Mouse (Mus musculus) stomach, embryonic 16.5 days (tissue): Measurements from ENCODE around the gene Gabrr2. TPM values are rescaled to one million over a fixed set of nuclear protein-coding genes. Genes with fewer than 3 reads are reported as not detected.

ENCODE experiments used
- ATAC-seq: fragments of 200-750 bp; cut with Nextera tagmentation; 2 replicates; pipeline ENCODE4 v1.8.0; 2017; ENCODE audit warnings: moderate number of reproducible peaks, moderate TSS enrichment; ENCODE audit not compliant: insufficient read depth, low FRiP score
- H3K27ac ChIP-seq: fragments of 300-500 bp; sonication (generic); 2 replicates; pipeline ENCODE4 v1.5.1; 2014; ENCODE audit warnings: low read length
- H3K27me3 ChIP-seq: fragments of 300-500 bp; sonication (generic); 2 replicates; pipeline ENCODE4 v1.6.1; 2014; ENCODE audit warnings: low read length, control low read depth, mixed read lengths; ENCODE audit not compliant: control insufficient read depth, insufficient read depth
- H3K36me3 ChIP-seq: fragments of 300-500 bp; sonication (generic); 2 replicates; pipeline ENCODE4 v1.6.1; 2014; ENCODE audit warnings: low read length; ENCODE audit not compliant: control insufficient read depth, insufficient read depth
- H3K4me1 ChIP-seq: fragments of 300-500 bp; sonication (generic); 2 replicates; pipeline ENCODE4 v1.6.1; 2014; ENCODE audit warnings: low read length, control low read depth, mixed read lengths; ENCODE audit not compliant: control insufficient read depth, insufficient read depth
- H3K4me2 ChIP-seq: fragments of 300-500 bp; sonication (generic); 2 replicates; pipeline ENCODE4 v1.6.1; 2014; ENCODE audit warnings: low read depth, low read length, mixed read lengths
- H3K4me3 ChIP-seq: fragments of 300-500 bp; sonication (generic); replicated peaks from 2 replicates; pipeline ENCODE4 v1.5.1; 2014; ENCODE audit warnings: mild to moderate bottlenecking, low read length
- H3K9ac ChIP-seq: fragments of 300-500 bp; sonication (generic); 2 replicates; pipeline ENCODE4 v1.6.1; 2014; ENCODE audit warnings: low read length
- H3K9me3 ChIP-seq: fragments of 300-500 bp; sonication (generic); replicated peaks from 2 replicates; pipeline ENCODE4 v1.6.1; 2016; ENCODE audit warnings: low read length, control low read depth; ENCODE audit not compliant: control insufficient read depth
- WGBS: fragments of 180-500 bp; shearing (Covaris S2); extraction: QIAGEN DNeasy Blood & Tissue Kit; methylation state at CpG from one replicate; pipeline ENCODE4 v1.1.7; 2014; 5-methylcytosine and 5-hydroxymethylcytosine counted together
- polyA plus RNA-seq: library from polyadenylated mRNA; unstranded; fragments of >200 nt; fragmentation: Nextera tagmentation; extraction: Ambion mirVana; gene quantifications from 2 replicates; pipeline ENCODE4 v1.2.1, GENCODE M21; 2015

Gene Gabrr2
- polyA plus RNA-seq, 1 experiment from 2014 or later: 0.36 TPM

- WGBS: 70% methylated on average over 4 of the region's 4 CpGs
- Histone ChIP-seq H3K27ac (no peak overlapping the region), H3K4me3 (no peak overlapping the region), H3K9me3 (peaks cover 6% of the 10 kb centered on the region; the same call in 1 of the 2 replicates), H3K36me3 (peaks cover 17% of the 10 kb centered on the region), H3K4me2 (no peak overlapping the region), H3K9ac (no peak overlapping the region), H3K27me3 (no peaks in the 10 kb centered on the region), H3K4me1 (no peaks in the 10 kb centered on the region)
- no peak for ATAC-seq
Measured at GRCm38 (mm10) chr4:33039826-33040225, 23.0 kb upstream of the Gabrr2 start.

DNA sequence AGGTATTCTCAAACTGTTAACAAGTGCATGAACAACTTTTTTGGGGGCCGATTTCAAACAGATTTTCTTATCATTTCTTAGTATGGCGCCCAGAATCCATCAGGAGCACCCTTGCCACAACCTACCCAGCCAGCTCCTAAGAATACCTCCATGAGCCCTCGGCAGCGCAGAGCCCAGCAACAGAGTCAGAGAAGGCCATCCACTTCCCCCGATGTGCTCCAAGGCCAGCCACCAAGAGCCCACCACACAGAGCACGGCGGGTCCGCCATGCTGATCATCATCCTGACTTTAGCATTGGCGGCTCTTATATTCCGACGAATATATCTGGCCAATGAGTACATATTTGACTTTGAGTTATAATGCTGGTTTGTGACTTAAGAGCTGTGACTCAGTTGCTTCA is 13.2 kb upstream of the Gabrr2 start:
- H3K4me2 ChIP-seq: no peak overlapping the region
- H3K9me3 ChIP-seq: no peaks in the 10 kb centered on the region
- WGBS: 95% methylated on average over 11 of the region's 11 CpGs
- H3K27me3 ChIP-seq: no peaks in the 10 kb centered on the region
- H3K27ac ChIP-seq: no peak overlapping the region
- H3K4me1 ChIP-seq: no peaks in the 10 kb centered on the region
- ATAC-seq: no peak
- no peak overlapping the region for H3K4me3 ChIP-seq
- H3K9ac ChIP-seq: no peak overlapping the region
- peaks cover 20% of the 10 kb centered on the region for H3K36me3 ChIP-seq

DNA sequence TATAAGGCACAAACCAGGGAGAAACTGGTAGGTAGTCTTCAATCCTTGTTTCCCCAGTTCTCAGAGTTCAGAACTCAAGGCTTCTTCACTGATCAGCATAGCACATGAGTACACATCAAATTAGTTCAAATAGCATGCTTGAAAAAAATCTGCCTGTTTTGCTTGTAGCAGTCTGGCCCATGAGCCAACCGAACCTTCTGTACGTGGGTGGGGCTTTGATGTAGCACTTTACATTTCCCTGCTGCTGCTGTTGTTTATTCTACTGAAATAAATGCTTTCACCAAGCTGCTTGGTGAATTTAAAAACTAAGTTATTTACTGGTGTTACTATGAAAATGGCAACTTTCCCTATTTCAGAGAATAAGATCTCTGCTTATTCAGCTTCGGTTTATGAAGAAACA is 10.7 kb upstream of the Gabrr2 start:
- Histone ChIP-seq H3K9me3 (no peaks in the 10 kb centered on the region), H3K9ac (no peak overlapping the region), H3K27ac (no peak overlapping the region), H3K27me3 (no peaks in the 10 kb centered on the region), H3K4me3 (no peak overlapping the region), H3K4me1 (no peaks in the 10 kb centered on the region), H3K36me3 (0 out of 2 replicates have a peak, but pooled peaks cover 11% of the 10 kb centered on the region), H3K4me2 (no peak overlapping the region)
- WGBS: 84% methylated on average over 3 of the region's 3 CpGs
- no peak for ATAC-seq

- no peak overlapping the region for H3K27ac ChIP-seq
- no peak overlapping the region for H3K4me3 ChIP-seq
- no peak overlapping the region for H3K4me2 ChIP-seq
- ATAC-seq: no peak
- 0 out of 2 replicates have a peak, but pooled peaks cover 11% of the 10 kb centered on the region for H3K36me3 ChIP-seq
- H3K9me3 ChIP-seq: no peaks in the 10 kb centered on the region
- H3K4me1 ChIP-seq: no peaks in the 10 kb centered on the region
- H3K27me3 ChIP-seq: no peaks in the 10 kb centered on the region
- 90% methylated on average over 5 of the region's 5 CpGs for WGBS
- H3K9ac ChIP-seq: no peak overlapping the region
Measured at GRCm38 (mm10) chr4:33052650-33053049, 10.1 kb upstream of the Gabrr2 start.

GRCm38 (mm10) chr4:33054426-33054825 is 8.4 kb upstream of the Gabrr2 start:
- no peak overlapping the region for H3K27ac ChIP-seq
- no peak overlapping the region for H3K4me2 ChIP-seq
- no peak overlapping the region for H3K4me3 ChIP-seq
- H3K9ac ChIP-seq: no peak overlapping the region
- 0 out of 2 replicates have a peak, but pooled peaks cover 7% of the 10 kb centered on the region for H3K36me3 ChIP-seq
- H3K4me1 ChIP-seq: no peaks in the 10 kb centered on the region
- H3K27me3 ChIP-seq: no peaks in the 10 kb centered on the region
- H3K9me3 ChIP-seq: no peaks in the 10 kb centered on the region
- ATAC-seq: no peak

- Histone ChIP-seq H3K36me3 (no peaks in the 10 kb centered on the region), H3K4me1 (no peaks in the 10 kb centered on the region), H3K27me3 (no peaks in the 10 kb centered on the region), H3K4me3 (no peak overlapping the region), H3K4me2 (no peak overlapping the region), H3K9me3 (no peaks in the 10 kb centered on the region), H3K9ac (no peak overlapping the region), H3K27ac (no peak overlapping the region)
- ATAC-seq: no peak
- 76% methylated on average over 1 of the region's 1 CpGs for WGBS
Measured at GRCm38 (mm10) chr4:33056317-33056716, 6.5 kb upstream of the Gabrr2 start.

DNA sequence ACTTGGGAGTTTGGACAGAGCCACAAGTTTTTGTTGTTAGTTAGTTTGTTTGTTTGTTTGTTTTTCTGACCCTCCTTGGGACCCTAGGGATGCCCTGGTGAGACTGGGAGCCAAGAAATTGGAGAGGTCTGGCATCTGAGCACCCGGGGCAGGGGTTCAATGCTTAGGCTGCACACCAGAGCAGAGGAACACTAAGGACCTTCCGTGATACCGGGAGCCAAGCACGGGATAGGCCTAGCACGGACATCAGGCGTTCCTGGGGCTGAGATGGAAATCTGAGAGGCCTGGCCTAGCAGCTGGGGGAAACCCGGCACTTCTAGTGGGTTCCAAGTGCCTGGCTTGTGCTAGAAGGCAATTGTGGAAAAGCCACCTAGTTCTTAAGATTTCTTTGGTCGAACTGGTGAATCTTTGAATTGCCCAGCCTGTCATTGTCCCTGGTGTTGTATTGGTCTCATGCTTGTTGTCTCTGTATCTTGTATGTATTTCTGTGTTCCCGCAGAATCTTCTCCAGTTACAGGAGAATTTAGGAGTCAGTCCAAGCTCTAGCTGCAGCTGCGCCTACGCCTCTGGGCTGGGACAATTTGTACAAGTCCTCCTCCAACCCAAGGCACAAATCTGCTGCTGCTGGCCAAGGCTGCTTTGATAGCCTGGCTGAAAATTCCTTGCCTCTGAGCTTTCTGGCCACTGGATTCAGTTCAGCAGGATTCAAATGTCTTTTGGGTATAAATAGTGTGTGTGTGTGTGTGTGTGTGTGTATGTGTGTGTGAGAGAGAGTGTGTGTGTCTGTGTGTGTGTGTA is 4.7 kb upstream of the Gabrr2 start:
- Histone ChIP-seq H3K4me1 (no peaks in the 10 kb centered on the region), H3K9me3 (no peaks in the 10 kb centered on the region), H3K9ac (no peak overlapping the region), H3K27ac (peak overlapping the region; percentile 11; the same call in 1 of the 2 replicates), H3K27me3 (no peaks in the 10 kb centered on the region), H3K4me2 (no peak overlapping the region), H3K36me3 (no peaks in the 10 kb centered on the region), H3K4me3 (no peak overlapping the region)
- 59% methylated on average over 11 of the region's 11 CpGs for WGBS
- ATAC-seq: no peak

- WGBS: 26% methylated on average over 7 of the region's 7 CpGs
- Histone ChIP-seq H3K27ac (no peak overlapping the region), H3K4me2 (no peak overlapping the region), H3K27me3 (no peaks in the 10 kb centered on the region), H3K9ac (no peak overlapping the region), H3K36me3 (no peaks in the 10 kb centered on the region), H3K9me3 (no peaks in the 10 kb centered on the region), H3K4me3 (no peak overlapping the region), H3K4me1 (0 out of 2 replicates have a peak, but pooled peaks cover 3% of the 10 kb centered on the region)
- no peak for ATAC-seq
Measured at GRCm38 (mm10) chr4:33061158-33061557, 1.6 kb upstream of the Gabrr2 start.

DNA sequence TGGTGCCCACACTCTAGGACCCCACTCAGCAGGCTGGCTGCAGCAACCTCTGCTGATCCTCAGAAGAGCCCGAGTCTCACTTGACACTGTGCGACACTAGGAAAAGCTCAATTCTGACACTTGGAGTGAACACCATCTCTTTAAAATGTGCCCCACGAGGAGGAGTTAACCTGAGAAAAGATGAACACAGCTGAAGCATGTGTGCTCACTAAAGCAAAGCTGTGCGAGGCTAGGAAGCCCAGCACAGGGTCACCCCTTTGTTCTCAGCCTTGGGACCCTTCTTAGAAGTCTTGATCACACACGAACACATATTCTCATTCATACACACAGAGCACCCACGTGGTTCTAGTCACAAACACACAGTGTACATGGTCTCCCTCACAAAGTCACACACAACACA is 2.2 kb downstream of the Gabrr2 start:
- H3K27ac ChIP-seq: no peak overlapping the region
- no peak overlapping the region for H3K4me3 ChIP-seq
- no peak overlapping the region for H3K9ac ChIP-seq

More for the DNA sequence above, 2.2 kb downstream of the Gabrr2 start:
- H3K27me3 ChIP-seq: no peaks in the 10 kb centered on the region
- H3K4me2 ChIP-seq: no peak overlapping the region
- no peak for ATAC-seq
- H3K4me1 ChIP-seq: 0 out of 2 replicates have a peak, but pooled peaks cover 6% of the 10 kb centered on the region
- no peaks in the 10 kb centered on the region for H3K36me3 ChIP-seq
- WGBS: 75% methylated on average over 6 of the region's 6 CpGs
- H3K9me3 ChIP-seq: no peaks in the 10 kb centered on the region
